Mouse (Mus musculus): ENCODE results near the gene Ttc17. TPM values are rescaled to one million over a fixed set of nuclear protein-coding genes. Genes with fewer than 3 reads are reported as not detected.

The Ttc17 gene
- total RNA-seq, 2 experiments from 2014 or later: 32.9 to 33.8 TPM

GRCm38 (mm10) chr2:94297467-94297866, 109.0 kb downstream of the Ttc17 start:
- DNase-seq (ENCODE audit: low spot score in 2 of 2): no peak

GRCm38 (mm10) chr2:94290483-94290882, 116.0 kb downstream of the Ttc17 start:
- peak; percentile 26 to 41 for DNase-seq (ENCODE audit: low spot score in 2 of 2)

DNA sequence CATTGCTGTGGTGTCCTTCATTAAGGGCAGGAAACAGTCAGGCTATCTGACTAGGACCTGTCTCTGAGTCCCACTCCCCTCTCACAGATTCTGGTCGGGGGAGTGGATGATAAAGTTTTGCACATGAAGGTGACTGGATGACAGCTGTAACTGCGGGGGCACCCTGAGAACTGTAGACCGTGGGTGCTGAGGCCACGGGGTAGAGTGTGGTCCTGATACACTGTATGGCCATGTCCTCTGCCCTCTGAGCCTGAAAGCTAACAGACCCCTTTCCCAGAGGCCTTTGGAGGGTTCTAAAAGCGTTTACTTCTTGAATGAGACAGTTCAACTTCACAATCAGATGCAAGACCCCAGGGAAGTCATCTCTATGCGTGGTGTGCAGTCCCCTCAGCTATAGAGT, 116.8 kb downstream of the Ttc17 start:
- no peak for DNase-seq (ENCODE audit: low spot score in 2 of 2)

GRCm38 (mm10) chr2:94289169-94289568, 117.3 kb downstream of the Ttc17 start:
- no peak for DNase-seq (ENCODE audit: low spot score in 2 of 2)

GRCm38 (mm10) chr2:94288086-94288485, 118.4 kb downstream of the Ttc17 start:
- no peak for DNase-seq (ENCODE audit: low spot score in 2 of 2)

- DNase-seq (ENCODE audit: low spot score in 2 of 2): no peak
Measured at GRCm38 (mm10) chr2:94287435-94287834, 119.1 kb downstream of the Ttc17 start.

DNA sequence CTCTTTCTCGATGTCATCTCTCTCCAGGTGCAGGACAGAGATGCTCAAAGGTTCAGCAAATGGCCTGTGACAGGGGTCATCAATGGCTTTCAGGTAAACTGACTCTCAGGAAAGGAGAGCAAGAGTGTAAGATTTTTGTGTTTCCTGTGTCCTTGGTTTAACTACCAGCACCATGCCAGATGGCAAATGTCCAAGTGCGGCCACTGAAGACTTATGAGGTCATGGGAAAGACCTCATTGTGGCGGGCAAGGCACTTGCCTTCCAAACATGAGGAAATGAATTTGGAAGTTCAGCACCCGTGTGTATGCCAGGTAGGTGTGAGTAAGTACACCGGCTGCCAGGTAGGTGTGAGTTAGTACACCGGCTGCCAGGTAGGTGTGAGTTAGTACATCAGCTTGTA, 123.0 kb downstream of the Ttc17 start:
- no peak for DNase-seq (ENCODE audit: low spot score in 2 of 2)

GRCm38 (mm10) chr2:94279596-94279995, 126.9 kb downstream of the Ttc17 start:
- no peak for DNase-seq (ENCODE audit: low spot score in 2 of 2)

GRCm38 (mm10) chr2:94276103-94276502, 130.4 kb downstream of the Ttc17 start:
- DNase-seq (ENCODE audit: low spot score in 2 of 2): no peak

GRCm38 (mm10) chr2:94275658-94276057, 130.8 kb downstream of the Ttc17 start:
- DNase-seq (ENCODE audit: low spot score in 2 of 2): no peak

GRCm38 (mm10) chr2:94273154-94274021, 133.1 kb downstream of the Ttc17 start:
- DNase-seq (ENCODE audit: low spot score in 2 of 2): peak; percentile 50 to 54

- no peak for DNase-seq (ENCODE audit: low spot score in 2 of 2)
Measured at GRCm38 (mm10) chr2:94271176-94271575, 135.3 kb downstream of the Ttc17 start.

DNA sequence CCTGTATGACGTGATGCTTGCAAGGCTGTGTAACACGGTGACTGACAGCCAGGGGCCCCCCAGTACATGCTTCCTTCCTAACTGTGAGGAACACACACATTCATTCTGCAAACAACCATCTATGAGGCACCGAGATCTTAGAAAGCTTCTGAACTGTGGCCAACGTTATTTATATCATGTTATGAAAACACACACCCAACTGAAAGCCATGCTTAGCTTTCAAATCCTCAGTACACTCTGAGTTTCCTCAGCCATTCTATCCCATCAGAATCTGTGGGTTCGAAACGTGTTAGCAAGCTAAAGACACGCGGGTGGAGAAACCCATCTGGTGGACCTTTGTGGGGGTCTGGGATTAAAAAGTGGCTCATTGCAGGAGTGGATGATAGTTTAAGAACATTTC, 137.7 kb downstream of the Ttc17 start:
- no peak for DNase-seq (ENCODE audit: low spot score in 2 of 2)

GRCm38 (mm10) chr2:94267213-94267850, 139.2 kb downstream of the Ttc17 start:
- DNase-seq (ENCODE audit: low spot score in 2 of 2): no peak

- DNase-seq (ENCODE audit: low spot score in 2 of 2): no peak
Measured at GRCm38 (mm10) chr2:94266381-94267160, 139.9 kb downstream of the Ttc17 start.

DNA sequence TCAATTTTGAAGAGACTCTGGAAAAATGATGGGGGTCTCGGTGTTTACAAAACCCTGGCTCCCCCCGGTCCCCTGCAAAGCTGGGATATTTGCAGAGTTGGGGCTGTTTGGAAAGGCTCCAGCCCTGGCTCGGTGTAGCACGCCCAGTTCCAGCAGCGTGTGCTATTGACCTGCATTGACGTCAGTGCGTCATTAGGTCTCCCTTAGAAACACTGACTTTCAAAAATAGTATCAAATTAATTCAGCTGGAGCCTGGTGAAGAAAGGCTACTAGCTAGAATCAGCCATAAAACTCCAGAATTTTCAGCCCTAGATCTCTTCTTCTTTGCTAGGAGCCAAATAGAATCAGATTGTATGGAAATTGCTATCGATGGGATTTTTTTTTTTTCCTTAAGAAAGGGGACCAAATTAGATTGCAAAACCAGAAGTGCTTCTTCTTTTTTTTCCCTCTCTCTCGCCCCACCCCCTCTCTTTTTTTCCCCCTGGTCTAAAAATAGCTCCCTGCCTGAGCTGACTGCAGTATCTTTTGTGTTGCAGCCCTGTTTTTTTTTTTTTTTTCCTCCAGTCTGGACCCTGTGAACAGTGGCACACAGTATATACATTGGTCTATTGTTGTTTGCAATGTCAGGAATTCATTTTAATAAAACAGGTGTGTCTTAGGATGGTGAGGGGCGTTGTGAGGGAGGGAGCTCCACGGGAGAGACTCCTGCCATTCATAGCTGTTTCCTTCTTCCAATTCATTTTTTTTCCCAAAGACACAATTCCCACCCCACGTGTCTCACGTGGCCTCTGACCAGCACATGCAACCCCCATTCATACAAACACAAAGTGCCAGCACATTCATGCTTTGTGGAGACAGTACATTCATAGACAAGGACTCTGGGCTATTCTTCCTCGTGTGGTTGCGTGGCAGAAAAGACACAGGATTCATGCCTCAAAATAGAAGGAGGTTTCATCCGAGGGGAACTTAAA, 141.0 kb downstream of the Ttc17 start:
- no peak for DNase-seq (ENCODE audit: low spot score in 2 of 2)

- DNase-seq (ENCODE audit: low spot score in 2 of 2): no peak
Measured at GRCm38 (mm10) chr2:94264631-94265098, 141.8 kb downstream of the Ttc17 start.

DNA sequence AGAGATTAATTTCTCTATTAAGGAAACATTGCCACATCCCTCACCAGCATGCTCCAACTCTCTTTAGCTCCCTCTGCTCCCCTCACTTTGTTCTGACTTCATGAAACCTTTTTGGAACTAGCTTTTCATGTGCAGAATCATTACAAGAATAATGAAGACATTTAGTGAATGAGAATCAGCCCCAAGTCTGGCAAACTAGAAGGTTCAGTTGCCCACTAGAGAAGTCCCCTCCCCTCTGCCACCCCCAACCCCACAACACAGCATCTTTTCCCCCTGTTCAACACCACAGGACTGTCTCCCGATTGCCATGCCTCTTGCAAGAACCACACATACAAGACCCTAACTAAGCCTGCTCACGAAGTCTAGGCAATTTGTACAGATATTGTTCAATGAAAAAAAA, 142.5 kb downstream of the Ttc17 start:
- no peak for DNase-seq (ENCODE audit: low spot score in 2 of 2)

- DNase-seq (ENCODE audit: low spot score in 2 of 2): no peak
Measured at GRCm38 (mm10) chr2:94263530-94263937, 143.0 kb downstream of the Ttc17 start.

DNA sequence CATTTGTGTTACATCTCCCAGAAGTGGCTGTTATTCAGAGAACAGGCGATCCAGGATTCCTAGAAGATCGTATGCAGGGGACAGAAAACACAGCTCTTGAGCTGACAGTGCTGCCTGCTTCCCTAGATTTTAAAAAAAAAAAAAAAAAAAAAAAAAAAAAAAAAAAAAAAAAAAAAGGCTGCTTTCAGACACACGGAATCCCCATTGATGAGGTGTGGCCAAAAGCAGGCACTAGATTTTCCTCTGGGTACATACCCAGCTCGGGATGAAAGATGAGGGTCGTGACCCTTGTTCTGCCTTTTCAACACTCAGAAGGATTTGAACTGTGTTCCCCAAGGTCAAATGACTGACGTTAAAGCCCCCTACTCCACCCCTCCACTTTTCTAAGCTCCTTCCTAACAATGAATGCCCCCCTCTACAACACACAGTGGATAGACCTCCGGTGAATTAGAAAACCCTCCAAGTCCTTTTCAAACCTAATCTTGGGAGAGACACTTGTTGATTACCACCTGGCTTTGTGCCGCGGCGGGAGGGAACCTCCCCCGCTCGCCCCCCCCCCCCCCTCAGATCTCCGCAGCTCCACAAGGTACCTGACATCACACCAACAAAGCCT, 143.5 kb downstream of the Ttc17 start:
- no peak for DNase-seq (ENCODE audit: low spot score in 2 of 2)

Measured in adrenal gland, postnatal 4 days (tissue).